Mouse (Mus musculus): ENCODE data around the gene Jmjd4.

- TF ChIP-seq POLR2AphosphoS2 (IDR thresholded peaks at IDR 0.05; ENCODE audit: low read depth, low read length) (no peak), NRF1 (IDR thresholded peaks at IDR 0.05; ENCODE audit: low read depth, low read length) (no peak), POLR2A (IDR thresholded peaks at IDR 0.05; ENCODE audit: low read depth, low read length) (no peak), TBP (conservative IDR thresholded peaks at IDR 0.05; ENCODE audit: low read depth, low read length) (no peak), EP300 (IDR thresholded peaks at IDR 0.05; ENCODE audit: low read length) (no peak), PAX5 (IDR thresholded peaks at IDR 0.05; ENCODE audit: low read length) (no peak), TCF12 (IDR thresholded peaks at IDR 0.05; ENCODE audit: low read depth, low read length) (no peak), CTCF (conservative IDR thresholded peaks at IDR 0.05 in 1 of 2, IDR thresholded peaks at IDR 0.05 in 1 of 2; ENCODE audit: low read depth in 2 of 2, low read length in 2 of 2) (no peak), MAZ (IDR thresholded peaks at IDR 0.05; ENCODE audit: low read depth, low read length) (no peak)
These were observed 39.0 kb upstream of the Jmjd4 start for GRCm38 (mm10) chr11:59410851-59411250.

Data from CH12.LX (cell line).